Mouse (Mus musculus) heart, adult 2 months (tissue): ENCODE measurements around the gene Fam213b.

Experiments
- CTCF ChIP-seq: fragments of 200-600 bp; IDR thresholded peaks from 2 replicates; pipeline ENCODE4 v1.8.1; 2022; ENCODE audit warnings: antibody characterized with exemption, mild to moderate bottlenecking, moderate library complexity
- EP300 ChIP-seq: fragments of 200-500 bp; IDR thresholded peaks from 2 replicates; pipeline ENCODE4 v1.6.1; 2011; ENCODE audit warnings: low read depth, low read length, control low read depth; ENCODE audit not compliant: insufficient read depth
- POLR2A ChIP-seq: fragments of 200-500 bp; IDR thresholded peaks from 2 replicates; pipeline ENCODE4 v1.6.1; 2011; ENCODE audit warnings: mild to moderate bottlenecking, low read depth, low read length, control low read depth; ENCODE audit not compliant: insufficient read depth

DNA sequence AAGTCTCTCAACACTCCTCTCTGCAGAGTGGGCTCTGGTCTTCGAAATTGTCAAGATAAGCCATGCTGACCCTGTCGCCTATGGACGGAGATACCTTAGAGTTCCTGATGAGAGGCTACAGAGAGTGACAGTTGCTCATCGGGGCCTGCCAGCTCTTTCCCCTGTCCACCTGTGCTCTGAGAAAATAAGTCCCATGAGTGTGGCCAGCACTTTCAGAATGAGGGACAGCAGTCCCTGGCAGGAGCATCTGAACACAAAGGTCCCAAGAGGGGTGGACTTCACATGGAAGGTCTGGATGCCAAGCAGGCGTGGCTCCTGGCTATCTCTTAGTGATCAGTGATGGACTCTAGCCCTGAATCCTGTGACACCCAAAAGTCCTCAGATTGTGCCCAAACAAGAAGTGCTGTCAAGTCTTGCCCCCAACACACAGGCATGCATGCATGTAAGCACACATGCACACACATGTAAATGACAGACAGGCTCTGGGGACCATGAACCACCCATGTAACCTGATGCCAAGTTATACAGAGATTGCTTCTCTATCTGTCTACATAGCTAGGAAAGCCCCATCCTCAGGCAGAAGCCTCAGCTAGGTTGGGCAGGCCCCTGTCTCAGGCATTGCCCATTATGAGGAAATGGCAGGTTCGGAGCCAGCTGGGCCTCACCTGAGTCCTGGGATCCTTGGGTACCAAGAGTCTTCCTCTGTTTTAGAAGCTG is 44.5 kb upstream of the Fam213b start:
- no peak for TF ChIP-seq POLR2A
- no peak for TF ChIP-seq CTCF
- TF ChIP-seq EP300 = no peak
